ENCODE assay signal across 20 mouse cellular contexts in genomic region chr19:57889741-57890140, GRCm38 (mm10).
DNase-seq lines count a peak whose midpoint lies in the region; ATAC-seq lines count a peak whose summit lies in the region.
"Had no signal": no experiment of that assay in that cellular context is flagged by ENCODE, and none has a peak within 500 bp of the region (broad histone marks: within the 10 kb centered on the region; RNA-seq: fewer than 3 reads in every experiment).

No protein-coding gene starts in this region.

- no peak for DNase-seq in heart, adult 18-20 months
- no peak for DNase-seq in kidney, adult 18-20 months
- DNase-seq in lung, postnatal 4 days = no peak
- DNase-seq in fibroblast of lung, adult 2 months (ENCODE audit: low read depth) = peak; percentile 10
- DNase-seq: cerebellum, adult 8-10 months; gastrocnemius, postnatal 25 days; layer of hippocampus, adult 9-11 months; liver, embryonic 13.5 days; lung, postnatal 14 days; right cerebral cortex, postnatal 14 days; thymus, postnatal 36 days had no signal

- no peak for ATAC-seq in heart, embryonic 13.5 days (ENCODE audit: extremely low read depth, insufficient number of reproducible peaks, low FRiP score, low TSS enrichment)
- no peak for ATAC-seq in kidney, embryonic 15.5 days (replicated peaks; ENCODE audit: low FRiP score)
- peak; percentile 56 for ATAC-seq in lung, embryonic 16.5 days (ENCODE audit: low read depth)
- ATAC-seq in megakaryocyte-erythroid progenitor cell, adult 5-6 weeks (replicated peaks; ENCODE audit: low FRiP score, low TSS enrichment, poor library complexity, severe bottlenecking) = no peak
- ATAC-seq: intestine, embryonic 16.5 days had no signal

- no peak overlapping the region for H3K9ac ChIP-seq in heart, embryonic 13.5 days
- H3K9ac ChIP-seq in kidney, embryonic 15.5 days = no peak overlapping the region
- H3K9ac ChIP-seq in lung, embryonic 16.5 days (ENCODE audit: low read length) = no peak overlapping the region
- H3K9ac ChIP-seq: embryonic facial prominence, embryonic 15.5 days; forebrain, embryonic 12.5 days; liver, embryonic 13.5 days; neural tube, embryonic 13.5 days had no signal

- peak overlapping the region; percentile 52 for H3K4me2 ChIP-seq in heart, embryonic 13.5 days
- H3K4me2 ChIP-seq in kidney, embryonic 15.5 days = 0 out of 2 replicates have a peak overlapping the region, but pooled peaks have one; percentile 7
- no peak overlapping the region for H3K4me2 ChIP-seq in lung, embryonic 16.5 days (ENCODE audit: low read depth, low read length)
- H3K4me2 ChIP-seq: embryonic facial prominence, embryonic 15.5 days; forebrain, embryonic 12.5 days; liver, embryonic 13.5 days; neural tube, embryonic 13.5 days had no signal

- no peak overlapping the region; the same call in 1 of the 2 replicates for H3K27ac ChIP-seq in heart, embryonic 13.5 days (replicated peaks)
- H3K27ac ChIP-seq in kidney, embryonic 15.5 days = peak overlapping the region; percentile 27; the same call in 1 of the 2 replicates
- no peak overlapping the region for H3K27ac ChIP-seq in lung, embryonic 16.5 days (ENCODE audit: low read length)
- H3K27ac ChIP-seq: embryonic facial prominence, embryonic 15.5 days; forebrain, embryonic 12.5 days; liver, embryonic 13.5 days; neural tube, embryonic 13.5 days; stomach, postnatal 0 days had no signal

- peak overlapping the region; percentile 10; the same call in 1 of the 2 replicates for H3K4me3 ChIP-seq in heart, embryonic 13.5 days
- H3K4me3 ChIP-seq in kidney, embryonic 15.5 days (replicated peaks) = no peak overlapping the region
- H3K4me3 ChIP-seq in lung, embryonic 16.5 days (ENCODE audit: low read length) = no peak overlapping the region
- H3K4me3 ChIP-seq: embryonic facial prominence, embryonic 15.5 days; forebrain, embryonic 12.5 days; liver, embryonic 13.5 days; neural tube, embryonic 13.5 days had no signal

- H3K9me3 ChIP-seq in heart, embryonic 13.5 days = no peaks in the 10 kb centered on the region
- no peaks in the 10 kb centered on the region for H3K9me3 ChIP-seq in kidney, embryonic 15.5 days (replicated peaks)
- no peaks in the 10 kb centered on the region for H3K9me3 ChIP-seq in lung, embryonic 16.5 days (ENCODE audit: control insufficient read depth, low read length)
- H3K9me3 ChIP-seq: embryonic facial prominence, embryonic 15.5 days; forebrain, embryonic 12.5 days; liver, embryonic 13.5 days; neural tube, embryonic 13.5 days had no signal

- no peaks in the 10 kb centered on the region for H3K27me3 ChIP-seq in heart, embryonic 13.5 days (replicated peaks)
- H3K27me3 ChIP-seq in kidney, embryonic 15.5 days = no peaks in the 10 kb centered on the region
- no peaks in the 10 kb centered on the region for H3K27me3 ChIP-seq in lung, embryonic 16.5 days (ENCODE audit: control insufficient read depth, insufficient read depth, low read depth, low read length)
- H3K27me3 ChIP-seq: embryonic facial prominence, embryonic 15.5 days; forebrain, embryonic 12.5 days; liver, embryonic 13.5 days; neural tube, embryonic 13.5 days had no signal

- peaks cover 20% of the 10 kb centered on the region for H3K4me1 ChIP-seq in heart, embryonic 13.5 days
- H3K4me1 ChIP-seq in kidney, embryonic 15.5 days = peaks cover 15% of the 10 kb centered on the region; the same call in 1 of the 2 replicates
- peaks cover 4% of the 10 kb centered on the region; the same call in 1 of the 2 replicates for H3K4me1 ChIP-seq in lung, embryonic 16.5 days (replicated peaks; ENCODE audit: control insufficient read depth, insufficient read depth, low read length)
- H3K4me1 ChIP-seq: embryonic facial prominence, embryonic 15.5 days had no signal

- 22% methylated on average over 3 of the region's 3 CpGs for WGBS in heart, embryonic 13.5 days
- WGBS in kidney, embryonic 15.5 days = 46% methylated on average over 3 of the region's 3 CpGs
- 37% methylated on average over 3 of the region's 3 CpGs for WGBS in lung, embryonic 16.5 days

- H3K36me3 ChIP-seq in heart, embryonic 13.5 days = no peaks in the 10 kb centered on the region
- no peaks in the 10 kb centered on the region for H3K36me3 ChIP-seq in kidney, embryonic 15.5 days
- no peaks in the 10 kb centered on the region for H3K36me3 ChIP-seq in lung, embryonic 16.5 days (ENCODE audit: control insufficient read depth, insufficient read depth, low read length)
- H3K36me3 ChIP-seq: embryonic facial prominence, embryonic 15.5 days; forebrain, embryonic 12.5 days; liver, embryonic 13.5 days; neural tube, embryonic 13.5 days had no signal
